Mouse (Mus musculus) forebrain, embryonic 15.5 days (tissue): ENCODE measurements around the gene Lin28b. TPM values are rescaled to one million over a fixed set of nuclear protein-coding genes. Genes with fewer than 3 reads are reported as not detected.
A peak's percentile ranks its signal among the peaks of the same experiment; 100 is the strongest.

Experiments used
- ATAC-seq: fragments of 200-750 bp; cut with Nextera tagmentation; replicated peaks from 2 replicates; pipeline ENCODE4 v1.8.0; 2017; ENCODE audit warnings: mild to moderate bottlenecking, moderate TSS enrichment, moderate library complexity
- H3K27ac ChIP-seq: fragments of 300-500 bp; sonication (generic); replicated peaks from 2 replicates; pipeline ENCODE4 v1.5.1; 2015; ENCODE audit warnings: mild to moderate bottlenecking, inconsistent platforms
- H3K27me3 ChIP-seq: fragments of 300-500 bp; sonication (generic); 2 replicates; pipeline ENCODE4 v1.6.1; 2015; ENCODE audit warnings: inconsistent platforms
- H3K36me3 ChIP-seq: fragments of 300-500 bp; sonication (generic); 2 replicates; pipeline ENCODE4 v1.6.1; 2015; ENCODE audit warnings: mild to moderate bottlenecking, inconsistent platforms
- H3K4me1 ChIP-seq: fragments of 300-500 bp; sonication (generic); 2 replicates; pipeline ENCODE4 v1.6.1; 2015; ENCODE audit warnings: inconsistent platforms
- H3K4me2 ChIP-seq: fragments of 300-500 bp; sonication (generic); replicated peaks from 2 replicates; pipeline ENCODE4 v1.6.1; 2015; ENCODE audit warnings: mild to moderate bottlenecking, inconsistent platforms
- H3K4me3 ChIP-seq: fragments of 300-500 bp; sonication (generic); 2 replicates; pipeline ENCODE4 v1.5.1; 2015; ENCODE audit warnings: mild to moderate bottlenecking, inconsistent platforms
- H3K9ac ChIP-seq: fragments of 300-500 bp; sonication (generic); replicated peaks from 2 replicates; pipeline ENCODE4 v1.6.1; 2015; ENCODE audit warnings: mild to moderate bottlenecking, inconsistent platforms
- H3K9me3 ChIP-seq: fragments of 300-500 bp; sonication (generic); 2 replicates; pipeline ENCODE4 v1.6.1; 2016; ENCODE audit warnings: inconsistent platforms
- WGBS: fragments of 180-500 bp; shearing (Covaris S2); methylation state at CpG from one replicate; pipeline ENCODE4 v1.1.7; 2015; ENCODE audit warnings: mixed read lengths; 5-methylcytosine and 5-hydroxymethylcytosine counted together
- polyA plus RNA-seq: library from polyadenylated mRNA; unstranded; fragments of >200 nt; fragmentation: Nextera tagmentation; extraction: Ambion mirVana; gene quantifications from 2 replicates; pipeline ENCODE4 v1.2.1, GENCODE M21; 2015

Lin28b gene
- polyA plus RNA-seq, 1 experiment from 2014 or later, result 5.0 TPM

GRCm38 (mm10) chr10:45470079-45470739 lies 16.0 kb downstream of the Lin28b start:
- Histone ChIP-seq H3K36me3 (no peaks in the 10 kb centered on the region), H3K4me2 (peak overlapping the region; percentile 53), H3K27ac (no peak overlapping the region), H3K9me3 (no peaks in the 10 kb centered on the region), H3K4me3 (peak overlapping the region; percentile 38), H3K27me3 (peaks cover 32% of the 10 kb centered on the region), H3K9ac (no peak overlapping the region), H3K4me1 (peaks cover 17% of the 10 kb centered on the region)
- 2% methylated on average over 13 of the region's 13 CpGs for WGBS
- ATAC-seq, result peak; percentile 49; the same call in 1 of the 2 replicates

DNA sequence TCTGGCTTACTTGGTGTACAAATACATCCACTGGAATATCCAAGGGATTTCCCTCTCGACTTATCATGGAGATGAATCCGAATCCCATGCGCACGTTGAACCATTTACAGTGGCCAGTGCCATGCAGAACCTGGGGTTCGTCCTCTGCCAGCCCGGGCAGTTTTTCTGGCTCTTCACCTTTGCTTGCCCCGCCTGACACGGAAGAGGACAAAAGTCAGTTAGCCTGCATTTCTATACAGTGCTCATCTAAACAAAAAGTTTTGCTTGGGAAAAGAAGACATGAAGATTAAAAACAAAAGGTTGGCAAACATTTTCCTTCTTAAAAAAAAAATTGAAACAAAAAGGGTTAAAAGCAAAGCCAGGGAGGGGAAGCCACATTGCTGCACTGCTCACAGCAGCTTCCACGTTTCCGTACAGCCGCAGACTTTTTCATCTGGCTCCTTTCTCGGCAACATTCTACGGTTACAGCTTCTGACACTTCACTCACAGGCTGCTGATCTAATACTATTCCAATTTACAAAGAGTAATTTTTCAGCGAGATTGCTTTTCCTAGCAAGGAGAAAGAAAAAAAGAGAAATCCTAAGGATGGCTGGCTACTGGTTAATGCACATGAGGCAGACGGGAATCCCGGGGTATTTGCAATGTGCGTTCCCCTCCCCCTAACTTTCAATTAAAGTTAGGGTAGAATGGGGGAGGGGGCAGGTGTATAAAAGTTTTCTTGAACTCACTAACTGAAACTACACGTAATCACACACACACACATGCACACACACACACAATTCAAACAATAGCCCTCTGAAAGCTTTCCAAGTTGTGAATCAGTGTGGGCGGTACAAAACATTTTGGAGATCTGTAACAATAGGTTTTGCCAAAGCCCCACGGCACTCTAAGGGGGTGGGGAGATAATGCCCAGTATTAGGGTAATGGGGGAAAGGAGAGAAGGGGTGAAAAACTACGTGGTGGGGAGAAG lies 16.9 kb downstream of the Lin28b start:
- Histone ChIP-seq H3K9ac (0 out of 2 replicates have a peak overlapping the region, but pooled peaks have one; percentile 7), H3K4me1 (peaks cover 17% of the 10 kb centered on the region)

GRCm38 (mm10) chr10:45468180-45468915 lies 17.8 kb downstream of the Lin28b start:
- 45% methylated on average over 4 of the region's 4 CpGs for WGBS
- H3K9ac ChIP-seq, result no peak overlapping the region
- H3K4me3 ChIP-seq, result no peak overlapping the region
- peaks cover 17% of the 10 kb centered on the region for H3K4me1 ChIP-seq
- ATAC-seq, result no peak
- H3K27ac ChIP-seq, result no peak overlapping the region
- H3K36me3 ChIP-seq, result no peaks in the 10 kb centered on the region
- H3K4me2 ChIP-seq, result no peak overlapping the region
- H3K27me3 ChIP-seq, result peaks cover 27% of the 10 kb centered on the region
- H3K9me3 ChIP-seq, result no peaks in the 10 kb centered on the region

More for the DNA sequence above, 16.9 kb downstream of the Lin28b start:
- Histone ChIP-seq H3K9me3 (no peaks in the 10 kb centered on the region), H3K4me3 (peak overlapping the region; percentile 38), H3K36me3 (no peaks in the 10 kb centered on the region), H3K27ac (no peak overlapping the region), H3K4me2 (peak overlapping the region; percentile 53), H3K27me3 (peaks cover 27% of the 10 kb centered on the region)
- peak; percentile 67 for ATAC-seq
- 3% methylated on average over 21 of the region's 21 CpGs for WGBS

DNA sequence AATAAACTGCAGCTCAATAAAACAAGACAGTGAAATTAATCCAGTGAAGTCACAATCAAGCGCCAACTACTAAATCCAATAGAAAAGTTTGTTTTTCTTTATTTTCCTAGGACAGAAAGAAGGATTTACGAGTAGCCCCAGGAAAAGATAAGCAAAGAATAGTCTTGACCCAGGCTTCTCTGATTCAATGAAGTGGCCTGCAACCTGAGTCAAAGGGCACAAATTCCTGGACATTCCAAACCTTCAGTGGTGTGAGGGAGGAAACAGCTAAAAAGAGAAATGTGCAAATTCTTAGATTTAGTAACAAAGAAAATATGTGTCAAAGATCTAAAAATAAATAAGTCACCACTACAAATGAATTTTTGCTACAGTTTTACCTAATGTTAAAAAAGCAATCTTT lies 27.6 kb downstream of the Lin28b start:
- no peaks in the 10 kb centered on the region for H3K9me3 ChIP-seq
- no peaks in the 10 kb centered on the region for H3K36me3 ChIP-seq
- ATAC-seq, result no peak
- no peak overlapping the region for H3K4me2 ChIP-seq
- H3K27me3 ChIP-seq, result no peaks in the 10 kb centered on the region
- no peak overlapping the region for H3K4me3 ChIP-seq
- no peak overlapping the region for H3K27ac ChIP-seq
- 43% methylated on average over 2 of the region's 2 CpGs for WGBS
- H3K4me1 ChIP-seq, result no peaks in the 10 kb centered on the region
- no peak overlapping the region for H3K9ac ChIP-seq

DNA sequence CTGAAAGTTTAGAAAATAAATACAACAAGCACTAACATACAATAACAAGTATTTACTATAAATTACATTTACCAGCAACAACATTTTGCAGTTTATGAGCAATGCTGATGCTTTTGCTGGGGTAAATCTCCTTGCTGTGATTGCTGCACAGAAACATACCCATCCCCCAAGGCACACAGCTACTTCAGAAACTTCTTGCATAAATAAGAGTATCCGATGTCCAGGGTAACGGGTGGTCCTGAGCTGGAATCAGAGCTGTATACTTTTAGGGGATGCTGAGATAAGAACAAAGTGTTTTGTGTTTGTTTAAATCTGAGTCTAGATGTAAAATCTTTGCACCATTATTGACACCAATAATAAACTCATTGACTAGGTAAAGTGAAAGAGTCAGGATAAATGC lies 28.1 kb downstream of the Lin28b start:
- Histone ChIP-seq H3K4me1 (no peaks in the 10 kb centered on the region), H3K9me3 (no peaks in the 10 kb centered on the region), H3K4me3 (no peak overlapping the region), H3K27ac (no peak overlapping the region), H3K4me2 (no peak overlapping the region), H3K36me3 (no peaks in the 10 kb centered on the region), H3K27me3 (no peaks in the 10 kb centered on the region), H3K9ac (no peak overlapping the region)
- ATAC-seq, result no peak
- 15% methylated on average over 2 of the region's 2 CpGs for WGBS

- H3K9me3 ChIP-seq, result no peaks in the 10 kb centered on the region
- peak overlapping the region; percentile 17; the same call in 1 of the 2 replicates for H3K4me3 ChIP-seq
- ATAC-seq, result no peak
- H3K36me3 ChIP-seq, result no peaks in the 10 kb centered on the region
- no peak overlapping the region for H3K9ac ChIP-seq
- peak overlapping the region; percentile 55 for H3K27ac ChIP-seq
- H3K4me2 ChIP-seq, result peak overlapping the region; percentile 38
- no peaks in the 10 kb centered on the region for H3K27me3 ChIP-seq
- H3K4me1 ChIP-seq, result peaks cover 6% of the 10 kb centered on the region; the same call in 1 of the 2 replicates
Observed at GRCm38 (mm10) chr10:45446625-45447024, 39.6 kb downstream of the Lin28b start.

- H3K9me3 ChIP-seq, result no peaks in the 10 kb centered on the region
- peaks cover 6% of the 10 kb centered on the region; the same call in 1 of the 2 replicates for H3K4me1 ChIP-seq
- H3K9ac ChIP-seq, result peak overlapping the region; percentile 36
- WGBS, result under 1% methylated on average over 8 of the region's 8 CpGs
- no peaks in the 10 kb centered on the region for H3K36me3 ChIP-seq
- H3K27me3 ChIP-seq, result no peaks in the 10 kb centered on the region
- H3K4me2 ChIP-seq, result peak overlapping the region; percentile 38
- H3K27ac ChIP-seq, result peak overlapping the region; percentile 55
- peak; percentile 51; the same call in 1 of the 2 replicates for ATAC-seq
- peak overlapping the region; percentile 17 for H3K4me3 ChIP-seq
Observed at GRCm38 (mm10) chr10:45446215-45446614, 40.0 kb downstream of the Lin28b start.

GRCm38 (mm10) chr10:45422372-45422771 lies 63.8 kb downstream of the Lin28b start:
- no peak overlapping the region for H3K4me2 ChIP-seq
- H3K36me3 ChIP-seq, result no peaks in the 10 kb centered on the region
- 92% methylated on average over 1 of the region's 1 CpGs for WGBS
- H3K9ac ChIP-seq, result no peak overlapping the region
- no peak overlapping the region for H3K27ac ChIP-seq
- no peak overlapping the region for H3K4me3 ChIP-seq
- ATAC-seq, result no peak
- H3K4me1 ChIP-seq, result no peaks in the 10 kb centered on the region
- H3K9me3 ChIP-seq, result no peaks in the 10 kb centered on the region
- H3K27me3 ChIP-seq, result no peaks in the 10 kb centered on the region

GRCm38 (mm10) chr10:45412144-45412543 lies 74.1 kb downstream of the Lin28b start:
- Histone ChIP-seq H3K9me3 (no peaks in the 10 kb centered on the region), H3K9ac (no peak overlapping the region), H3K4me3 (no peak overlapping the region), H3K27me3 (no peaks in the 10 kb centered on the region), H3K4me1 (peaks cover 3% of the 10 kb centered on the region), H3K4me2 (no peak overlapping the region), H3K27ac (no peak overlapping the region), H3K36me3 (no peaks in the 10 kb centered on the region)
- no peak for ATAC-seq
- 26% methylated on average over 5 of the region's 5 CpGs for WGBS

DNA sequence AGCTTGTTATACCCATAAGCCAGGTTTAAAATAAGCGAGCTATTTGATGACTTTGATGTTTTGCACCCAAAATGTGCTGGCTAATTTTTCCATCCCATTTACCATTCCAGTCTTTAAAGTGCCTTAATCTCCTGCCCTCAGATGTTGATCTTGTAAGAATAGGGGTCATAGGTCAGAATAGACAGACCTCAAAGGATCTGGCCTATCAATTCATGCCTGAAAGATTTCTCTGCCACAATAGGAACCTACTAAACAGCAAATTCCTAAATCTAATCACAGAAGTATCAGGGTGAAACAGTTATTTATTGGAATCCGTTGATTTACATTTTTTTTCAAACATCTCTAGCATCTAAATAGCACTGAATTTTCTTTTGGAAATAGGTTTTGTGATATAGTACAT lies 74.5 kb downstream of the Lin28b start:
- no peak overlapping the region for H3K4me2 ChIP-seq
- ATAC-seq, result no peak
- H3K27me3 ChIP-seq, result no peaks in the 10 kb centered on the region
- 17% methylated on average over 2 of the region's 2 CpGs for WGBS
- no peaks in the 10 kb centered on the region for H3K9me3 ChIP-seq
- no peak overlapping the region for H3K4me3 ChIP-seq
- H3K9ac ChIP-seq, result no peak overlapping the region
- H3K27ac ChIP-seq, result no peak overlapping the region
- H3K36me3 ChIP-seq, result no peaks in the 10 kb centered on the region
- H3K4me1 ChIP-seq, result peaks cover 3% of the 10 kb centered on the region

DNA sequence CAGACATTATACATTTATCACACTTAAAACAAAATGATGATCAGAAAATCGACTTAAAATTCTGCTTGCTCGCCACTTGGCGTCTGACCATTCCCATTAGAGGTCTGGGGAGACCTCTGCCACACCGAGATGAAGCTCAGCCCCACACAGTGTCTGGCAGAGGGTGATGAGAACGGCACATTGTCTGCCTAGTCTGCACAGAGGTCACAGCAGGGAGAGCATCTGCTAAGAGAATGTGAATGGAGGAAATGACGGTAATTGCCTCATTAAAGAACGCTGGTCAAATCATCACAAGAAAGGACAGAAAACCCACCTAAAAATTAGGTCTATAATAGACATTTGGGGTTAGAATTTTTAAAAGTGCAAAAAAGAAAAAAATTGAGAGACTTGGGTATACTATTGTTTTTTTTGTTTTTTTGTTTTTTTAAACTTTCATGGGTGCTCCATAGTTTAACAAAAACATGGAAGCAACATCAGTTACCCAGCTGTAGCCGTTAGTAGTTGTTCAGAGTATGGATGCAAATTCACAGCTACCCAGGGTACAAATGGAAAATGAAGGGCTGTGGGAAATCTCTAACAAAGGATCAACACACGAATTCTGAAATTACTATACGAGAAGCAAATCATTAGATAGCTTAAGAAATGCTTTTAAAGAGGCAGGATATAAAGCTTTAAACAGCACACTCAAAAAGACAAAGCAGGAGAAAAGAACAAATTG lies 75.4 kb downstream of the Lin28b start:
- Histone ChIP-seq H3K4me3 (no peak overlapping the region), H3K27ac (no peak overlapping the region), H3K9me3 (no peaks in the 10 kb centered on the region), H3K27me3 (no peaks in the 10 kb centered on the region), H3K4me1 (peaks cover 3% of the 10 kb centered on the region), H3K36me3 (no peaks in the 10 kb centered on the region), H3K9ac (no peak overlapping the region), H3K4me2 (no peak overlapping the region)
- ATAC-seq, result peak; percentile 82
- WGBS, result 8% methylated on average over 10 of the region's 10 CpGs
